Mouse (Mus musculus) kidney, postnatal 14 days (tissue): ENCODE results near the gene E130208F15Rik.

ENCODE experiments used
- DNase-seq: peaks from one replicate; pipeline ENCODE4 v3.0.0; 2022; ENCODE audit warnings: mixed read lengths

Gene E130208F15Rik

DNA sequence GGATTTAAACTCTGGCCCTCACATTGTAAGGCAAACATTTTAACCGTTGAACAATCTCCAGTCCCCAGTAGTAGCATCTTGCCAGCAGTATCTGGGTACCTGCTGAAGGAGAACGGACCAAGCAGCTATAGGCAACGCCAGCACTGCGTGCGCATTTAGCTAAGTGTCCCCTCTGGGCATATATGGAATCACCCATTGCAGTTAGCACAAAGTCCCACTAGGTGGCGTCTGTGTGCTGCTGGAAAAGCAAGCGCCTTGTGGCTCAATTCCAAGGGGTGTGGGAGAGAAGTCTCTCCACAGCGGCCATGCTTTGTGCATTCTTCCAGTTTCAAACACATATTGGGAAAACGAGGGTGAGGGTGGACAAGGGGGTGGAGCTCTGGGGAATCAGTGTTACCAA lies 14.8 kb downstream of the E130208F15Rik start:
- DNase-seq: peak; percentile 87

DNA sequence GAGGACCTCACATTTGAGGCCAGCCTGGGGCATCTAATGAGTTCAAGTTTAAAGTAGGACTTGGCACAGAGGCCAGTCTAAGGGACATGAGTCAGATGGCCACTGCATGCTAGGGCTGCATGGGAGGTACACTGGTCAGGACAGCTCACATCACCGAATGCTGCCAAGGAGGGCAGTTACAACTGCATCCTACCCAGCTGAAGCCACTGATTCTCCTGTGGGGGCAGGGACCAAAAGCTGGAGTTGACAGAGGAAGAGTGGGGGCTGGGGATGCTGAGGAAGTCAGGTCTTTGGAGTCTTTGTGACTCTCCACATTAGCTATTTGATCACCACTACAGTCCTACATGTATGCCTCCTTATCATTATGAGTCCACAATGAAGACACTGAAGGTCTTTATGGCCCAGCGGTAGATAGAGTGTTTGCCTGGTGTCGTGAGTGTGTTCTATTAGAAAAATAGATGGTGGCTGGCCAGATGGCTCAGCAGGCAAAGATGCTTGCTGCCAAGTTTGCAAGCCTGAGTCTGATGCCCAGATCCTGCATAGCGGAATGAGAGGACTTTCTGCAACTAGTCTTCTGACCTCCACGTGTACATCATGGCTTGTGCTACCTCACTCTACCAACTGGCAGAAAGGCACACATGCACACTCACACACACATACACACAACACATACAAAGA lies 18.0 kb downstream of the E130208F15Rik start:
- DNase-seq: no peak

GRCm38 (mm10) chr7:30346635-30347379 lies 25.3 kb downstream of the E130208F15Rik start:
- peak; percentile 79 for DNase-seq

GRCm38 (mm10) chr7:30347828-30348227 lies 26.3 kb downstream of the E130208F15Rik start:
- peak; percentile 78 for DNase-seq

DNA sequence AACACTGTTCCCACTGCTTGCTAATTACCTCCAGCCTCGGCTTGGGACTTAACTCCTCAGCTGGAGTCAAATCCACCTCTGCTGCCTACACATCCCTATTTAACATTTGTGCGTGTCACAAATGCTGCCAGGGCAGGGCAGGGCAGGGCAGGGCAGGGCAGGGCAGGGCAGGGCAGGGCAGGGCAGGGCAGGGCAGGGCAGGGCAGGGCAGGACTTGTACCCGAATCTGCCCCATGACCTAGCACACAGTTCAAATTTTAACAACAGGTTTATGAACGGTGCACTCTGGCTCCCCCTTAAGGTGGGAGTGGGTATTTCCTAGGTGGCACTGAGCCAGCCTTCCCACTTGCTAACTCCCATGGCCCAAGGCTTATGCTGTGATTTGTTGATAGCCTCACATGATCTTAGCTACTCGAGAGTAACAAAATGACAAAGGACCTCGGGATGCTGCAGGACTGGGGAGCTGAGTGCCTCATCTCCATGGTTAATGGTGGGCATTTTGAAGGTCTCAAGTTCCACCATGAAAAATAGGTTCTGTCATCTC lies 31.8 kb downstream of the E130208F15Rik start:
- DNase-seq: peak; percentile 84

GRCm38 (mm10) chr7:30354059-30354458 lies 32.5 kb downstream of the E130208F15Rik start:
- DNase-seq: no peak

GRCm38 (mm10) chr7:30358378-30359186 lies 37.0 kb downstream of the E130208F15Rik start:
- DNase-seq: peak; percentile 47

DNA sequence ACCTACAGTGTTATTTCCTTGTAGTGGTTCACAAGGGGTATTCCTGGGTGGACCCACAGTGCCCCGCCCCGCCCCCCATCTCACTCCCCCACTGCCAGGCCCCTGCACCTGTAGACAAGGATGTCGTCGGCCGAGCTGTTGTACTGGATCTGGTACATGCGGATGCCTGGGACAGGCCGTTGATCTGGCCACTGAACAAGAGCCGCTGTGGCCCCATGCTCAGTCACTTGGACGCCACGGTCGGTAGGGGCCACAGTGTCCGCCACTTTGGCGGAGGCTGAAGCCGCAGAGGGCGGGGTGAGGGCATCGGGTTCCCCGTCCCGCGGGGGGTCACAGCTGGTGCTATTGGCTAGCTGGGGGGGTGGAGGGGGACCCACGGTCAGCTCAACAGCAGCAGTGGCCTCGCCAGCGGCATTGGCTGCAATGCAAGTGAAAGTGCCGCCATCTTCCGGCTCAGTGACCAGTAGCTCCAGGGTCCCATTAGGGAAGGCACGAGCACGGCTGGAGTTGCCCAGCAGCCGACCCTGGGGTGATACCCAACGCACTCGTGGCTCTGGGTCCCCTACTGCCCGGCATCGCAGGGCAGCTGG lies 37.8 kb downstream of the E130208F15Rik start:
- peak; percentile 57 for DNase-seq

GRCm38 (mm10) chr7:30360028-30360427 lies 38.5 kb downstream of the E130208F15Rik start:
- DNase-seq: no peak

DNA sequence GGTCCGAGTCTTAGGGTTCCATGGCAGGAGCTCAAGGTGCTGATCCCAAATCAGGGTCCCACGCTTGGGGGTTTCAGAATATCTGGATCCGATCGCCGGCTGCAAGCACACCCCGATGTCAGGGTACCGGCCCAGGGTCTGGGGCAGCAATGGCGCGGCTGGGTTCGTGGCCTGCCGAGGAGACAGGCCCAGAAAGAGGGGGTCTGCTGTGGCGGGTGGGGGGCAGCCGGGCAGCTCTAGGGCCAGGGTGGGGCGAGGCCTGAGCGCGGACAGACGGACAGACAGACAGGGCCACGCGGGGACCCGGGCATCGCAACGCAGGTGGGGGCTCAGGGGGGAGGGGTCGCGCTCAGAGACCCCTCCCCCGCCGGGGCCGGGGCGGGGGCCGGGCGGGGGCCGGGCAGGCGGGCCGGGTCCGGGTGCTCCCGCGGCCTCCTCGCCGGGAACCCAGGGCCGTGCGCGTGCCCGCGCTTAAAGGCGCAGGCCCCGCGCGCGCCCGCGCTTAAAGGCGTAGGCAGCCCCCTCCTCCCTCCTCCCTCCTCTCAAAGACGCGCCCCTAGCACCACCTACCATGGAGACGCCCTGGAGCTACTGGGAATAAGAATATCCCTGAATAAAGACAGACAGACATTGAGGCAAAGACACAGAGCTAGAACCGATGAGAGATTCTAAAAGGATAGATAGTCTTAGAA lies 41.3 kb downstream of the E130208F15Rik start, which contains the start of gene Lrfn3:
Lrfn3 (minus strand) TSS at position 121 of the 692 bp plus-strand sequence.
- DNase-seq: peak; percentile 81

DNA sequence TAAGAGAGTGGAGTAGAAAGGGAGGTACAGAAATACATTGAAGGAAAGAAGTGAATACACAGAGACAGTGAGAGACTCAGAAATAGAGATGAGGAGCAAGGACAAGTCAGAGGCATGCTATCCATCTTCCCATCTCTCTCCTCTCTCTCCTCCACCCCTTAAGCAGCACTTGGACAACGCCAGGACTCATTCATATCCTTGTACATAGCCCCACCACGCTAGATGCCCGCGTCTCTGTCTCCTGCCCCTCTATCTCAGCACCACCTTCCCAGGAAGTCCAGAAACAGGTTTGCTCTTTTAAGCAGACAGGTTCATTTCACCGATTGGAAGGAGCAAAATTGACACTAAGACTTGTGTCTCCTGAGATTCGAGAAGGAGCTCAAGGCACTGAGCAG lies 41.8 kb downstream of the E130208F15Rik start:
- no peak for DNase-seq

- DNase-seq: no peak
Measured at GRCm38 (mm10) chr7:30367466-30367865, 45.9 kb downstream of the E130208F15Rik start.
